ENCODE assay signal across 8 mouse cellular contexts in genomic region chr16:34262731-34263460, GRCm38 (mm10).
DNase-seq lines count a peak whose midpoint lies in the region; ATAC-seq and TF ChIP-seq lines count a peak whose summit lies in the region.

No protein-coding gene starts in this region.

- no peak for DNase-seq in kidney, adult 9 months
- peak; percentile 78 for DNase-seq in brain, embryonic 14.5 days (ENCODE audit: low read depth)
- DNase-seq in left cerebral cortex, adult 8-10 months (ENCODE audit: low spot score in 2 of 2): peak; percentile 69 to 78
- peak; percentile 61 for DNase-seq in telencephalon, adult 2 months (ENCODE audit: low read depth, low spot score)
- DNase-seq in limb, embryonic 10.5 days (ENCODE audit: low spot score): no peak
- DNase-seq in spleen, postnatal 36 days (ENCODE audit: low spot score in 2 of 2): no peak

- TF ChIP-seq POLR2A in brain, embryonic 14.5 days (IDR thresholded peaks at IDR 0.05; ENCODE audit: borderline replicate concordance, extremely low read depth, insufficient read depth, insufficient read length, poor library complexity, severe bottlenecking): no peak

- no peak for TF ChIP-seq CTCF in brain, embryonic 14.5 days (IDR thresholded peaks at IDR 0.05; ENCODE audit: borderline replicate concordance, extremely low read depth, insufficient read depth, insufficient read length)

- WGBS in kidney, embryonic 14.5 days: 65% methylated on average over 22 of the region's 22 CpGs
- WGBS in heart, embryonic 12.5 days: 36% methylated on average over 22 of the region's 22 CpGs
- whole genome bisulfite sequencing in limb, embryonic 10.5 days: 87% methylated on average over 22 of the region's 22 CpGs

- no peak overlapping the region for H3K27ac ChIP-seq in kidney, embryonic 14.5 days (ENCODE audit: low read depth, low read length)
- H3K27ac ChIP-seq in heart, embryonic 12.5 days (ENCODE audit: poor library complexity, severe bottlenecking): peak overlapping the region; percentile 48
- H3K27ac ChIP-seq in limb, embryonic 10.5 days: no peak overlapping the region

- H3K4me2 ChIP-seq in kidney, embryonic 14.5 days (replicated peaks; ENCODE audit: low read depth, low read length): peak overlapping the region; percentile 24; the same call in 1 of the 2 replicates
- H3K4me2 ChIP-seq in heart, embryonic 12.5 days: peak overlapping the region; percentile 60

- no peak overlapping the region for H3K9ac ChIP-seq in kidney, embryonic 14.5 days (ENCODE audit: low read depth, low read length)
- peak overlapping the region; percentile 53 for H3K9ac ChIP-seq in heart, embryonic 12.5 days

- ATAC-seq in kidney, embryonic 14.5 days (ENCODE audit: low FRiP score, low TSS enrichment): peak; percentile 46; the same call in 1 of the 2 replicates
- ATAC-seq in heart, embryonic 12.5 days (ENCODE audit: insufficient number of reproducible peaks, low FRiP score): peak; percentile 62

- H3K9me3 ChIP-seq in kidney, embryonic 14.5 days (ENCODE audit: control insufficient read depth, low read length): no peaks in the 10 kb centered on the region
- H3K9me3 ChIP-seq in heart, embryonic 12.5 days (replicated peaks): no peaks in the 10 kb centered on the region
- no peaks in the 10 kb centered on the region for H3K9me3 ChIP-seq in limb, embryonic 10.5 days (replicated peaks)

- H3K4me1 ChIP-seq in kidney, embryonic 14.5 days (ENCODE audit: control insufficient read depth, insufficient read depth, low read length): peaks cover 13% of the 10 kb centered on the region
- H3K4me1 ChIP-seq in heart, embryonic 12.5 days (replicated peaks): peaks cover 28% of the 10 kb centered on the region
- H3K4me1 ChIP-seq in limb, embryonic 10.5 days: peaks cover 10% of the 10 kb centered on the region

- no peaks in the 10 kb centered on the region for H3K27me3 ChIP-seq in kidney, embryonic 14.5 days (ENCODE audit: control insufficient read depth, insufficient read depth, low read length)
- no peaks in the 10 kb centered on the region for H3K27me3 ChIP-seq in heart, embryonic 12.5 days (replicated peaks)
- no peaks in the 10 kb centered on the region for H3K27me3 ChIP-seq in limb, embryonic 10.5 days (ENCODE audit: low read depth, poor library complexity, severe bottlenecking)

- H3K4me3 ChIP-seq in kidney, embryonic 14.5 days (ENCODE audit: low read length): no peak overlapping the region
- H3K4me3 ChIP-seq in heart, embryonic 12.5 days: peak overlapping the region; percentile 39
- no peak overlapping the region for H3K4me3 ChIP-seq in limb, embryonic 10.5 days

- no peaks in the 10 kb centered on the region for H3K36me3 ChIP-seq in kidney, embryonic 14.5 days (ENCODE audit: control insufficient read depth, insufficient read depth, low read length)
- H3K36me3 ChIP-seq in heart, embryonic 12.5 days: peaks cover 4% of the 10 kb centered on the region; the same call in 1 of the 2 replicates
- H3K36me3 ChIP-seq in limb, embryonic 10.5 days: no peaks in the 10 kb centered on the region

Comparison
In these comparisons a context has a peak if more than half of its experiments do, and no peak if none do; other contexts are left out.
1. DNase-seq: peak in brain, embryonic 14.5 days (single experiment), left cerebral cortex, adult 8-10 months (2 of 2) and telencephalon, adult 2 months (single experiment); none in kidney, adult 9 months (single experiment), limb, embryonic 10.5 days (single experiment) and spleen, postnatal 36 days (0 of 2).